Mouse (Mus musculus): ENCODE measurements around the gene Raver1.
A peak's percentile ranks its signal among the peaks of the same experiment; 100 is the strongest.

DNA sequence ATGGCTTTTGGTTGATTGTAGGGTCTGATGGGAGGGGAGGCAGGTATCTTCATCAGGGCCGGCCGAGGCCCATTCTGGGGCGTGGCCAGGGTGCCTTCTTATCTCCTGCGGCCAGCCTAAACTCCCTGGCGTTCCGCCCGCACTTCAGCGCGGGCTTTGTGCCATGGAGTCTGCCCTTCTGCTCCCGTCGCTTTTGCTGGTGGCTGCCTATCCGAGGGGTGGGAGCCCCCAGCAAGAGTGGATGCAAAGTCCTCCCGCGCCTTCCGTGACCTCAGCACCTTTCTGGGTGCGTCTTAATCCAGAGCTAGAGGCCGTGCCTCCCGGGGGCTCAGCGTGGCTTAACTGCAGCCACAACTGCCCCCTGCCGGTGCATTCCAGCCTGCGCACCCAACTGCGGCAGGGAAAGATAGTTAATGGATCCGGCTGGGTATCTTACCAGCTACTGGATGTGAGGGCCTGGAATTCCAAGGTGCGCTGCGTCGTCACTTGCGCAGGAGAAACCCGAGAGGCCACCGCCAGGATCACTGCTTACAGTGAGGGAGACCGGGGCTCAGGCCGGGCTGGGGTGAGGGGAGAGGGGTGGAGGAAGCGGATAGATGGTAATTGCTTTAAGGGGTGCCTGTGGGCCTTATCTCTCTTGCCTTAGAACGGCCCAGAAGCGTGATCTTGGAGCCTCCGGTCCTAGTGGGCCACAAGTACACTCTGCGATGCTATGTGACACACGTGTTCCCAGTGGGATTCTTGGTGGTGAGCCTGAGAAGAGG, 62.3 kb downstream of the Raver1 start, which contains the start of gene Icam4:
- TF ChIP-seq CTCF (IDR thresholded peaks at IDR 0.05; ENCODE audit: extremely low read depth, insufficient read length, insufficient replicate concordance, low read depth, low read length) (peak; percentile 74), POLR2A (IDR thresholded peaks at IDR 0.05; ENCODE audit: low read depth, low read length) (no peak)
